Mouse (Mus musculus) C2C12 (cell line): ENCODE data around the gene Zfp69. TPM values are rescaled to one million over a fixed set of nuclear protein-coding genes. Genes with fewer than 3 reads are reported as not detected.
A peak's percentile ranks its signal among the peaks of the same experiment; 100 is the strongest.

Experiments
- H3K27me3 ChIP-seq: one replicate; pipeline ENCODE4 v1.6.1; 2011; ENCODE audit not compliant: control insufficient read depth, insufficient read depth, insufficient read length
- H3K36me3 ChIP-seq: one replicate; pipeline ENCODE4 v1.6.1; 2011; ENCODE audit not compliant: control insufficient read depth, insufficient read depth
- H3K4me3 ChIP-seq: one replicate; pipeline ENCODE4 v1.5.1; 2011; ENCODE audit warnings: mild to moderate bottlenecking, control low read depth; ENCODE audit not compliant: poor library complexity, insufficient read depth, severe bottlenecking
- H3K79me2 ChIP-seq: one replicate; pipeline ENCODE4 v1.6.1; 2011; ENCODE audit not compliant: control insufficient read depth, insufficient read depth
- H3K79me3 ChIP-seq: one replicate; pipeline ENCODE4 v1.6.1; 2011; ENCODE audit warnings: low read depth, control low read depth
- H3ac ChIP-seq: one replicate; pipeline ENCODE3; 2011; ENCODE audit warnings: low read depth; ENCODE audit not compliant: control insufficient read depth, insufficient read length
- CEBPB ChIP-seq: IDR thresholded peaks from one replicate; pipeline ENCODE4 v1.6.1; 2011; ENCODE audit warnings: low read depth, mild to moderate bottlenecking, control low read depth, moderate library complexity
- CTCF ChIP-seq: IDR thresholded peaks from one replicate; pipeline ENCODE4 v1.5.1; 2011; ENCODE audit not compliant: control insufficient read depth, insufficient read depth, insufficient read length
- FOSL1 ChIP-seq: IDR thresholded peaks from one replicate; pipeline ENCODE4 v1.8.0; 2011; ENCODE audit warnings: mild to moderate bottlenecking, low read length; ENCODE audit not compliant: poor library complexity, insufficient read depth, severe bottlenecking
- MAX ChIP-seq: IDR thresholded peaks from one replicate; pipeline ENCODE4 v1.6.1; 2011; ENCODE audit warnings: mild to moderate bottlenecking, control low read depth
- MYOD1 ChIP-seq: IDR thresholded peaks from one replicate; pipeline ENCODE4 v1.6.1; 2011; ENCODE audit warnings: low read depth; ENCODE audit not compliant: control insufficient read depth, insufficient read length
- MYOG ChIP-seq: IDR thresholded peaks from one replicate; pipeline ENCODE4 v1.6.1; 2011; ENCODE audit not compliant: control insufficient read depth, insufficient read length; ENCODE audit errors: extremely low read depth
- USF1 ChIP-seq: IDR thresholded peaks from one replicate; pipeline ENCODE4 v1.6.1; 2011; ENCODE audit warnings: low read depth, mild to moderate bottlenecking, control low read depth, moderate library complexity
- long read RNA-seq, 2 experiments: library from polyadenylated mRNA; unstranded; transcript quantifications; one replicate each; pipeline ENCODE4 v2.0.0; 2019 to 2020
- polyA plus RNA-seq: library from polyadenylated mRNA; unstranded; fragments of >200 nt; fragmentation: generic; extraction: Trizol; gene quantifications from one replicate; pipeline ENCODE4 v1.2.1, GENCODE M21; 2012; ENCODE audit warnings: missing spikeins

Gene Zfp69
- 1.1 TPM for polyA plus RNA-seq
- long read RNA-seq, experiment 1, result 0 reads
- long read RNA-seq, experiment 2, result 0 reads

GRCm38 (mm10) chr4:120951428-120951973, at the start of gene Zfp69:
Gene Zfp69, minus strand, starts transcription at chr4:120951699.
- peak within 1 kb of the TSS; percentile 63 for H3K4me3 ChIP-seq
- H3K36me3 ChIP-seq, result no peaks in the 10 kb centered on the region
- TF ChIP-seq MAX (peak; percentile 0), USF1 (no peak)
- H3K27me3 ChIP-seq, result no peaks in the 10 kb centered on the region
- no peaks in the 10 kb centered on the region for H3K79me2 ChIP-seq
- H3K79me3 ChIP-seq, result no peaks in the 10 kb centered on the region
- H3ac ChIP-seq, result peak within 1 kb of the TSS; percentile 99

GRCm38 (mm10) chr4:121001042-121001441, 49.5 kb upstream of the Zfp69 start:
- H3K79me2 ChIP-seq, result peaks cover 83% of the 10 kb centered on the region
- H3K79me3 ChIP-seq, result peaks cover 36% of the 10 kb centered on the region
- no peak overlapping the region for H3K4me3 ChIP-seq
- H3K36me3 ChIP-seq, result no peaks in the 10 kb centered on the region
- no peak for TF ChIP-seq MYOG
- TF ChIP-seq MAX, result no peak
- TF ChIP-seq FOSL1, result no peak
- TF ChIP-seq CTCF, result no peak
- no peak for TF ChIP-seq MYOD1
- TF ChIP-seq USF1, result no peak
- TF ChIP-seq CEBPB, result no peak
- H3K27me3 ChIP-seq, result no peaks in the 10 kb centered on the region
- H3ac ChIP-seq, result no peak overlapping the region

- TF ChIP-seq FOSL1, result no peak
- no peak for TF ChIP-seq CEBPB
- TF ChIP-seq MYOG, result no peak
- TF ChIP-seq USF1, result no peak
- TF ChIP-seq MYOD1, result no peak
- no peak for TF ChIP-seq CTCF
- no peak for TF ChIP-seq MAX
- no peak overlapping the region for H3ac ChIP-seq
- H3K79me3 ChIP-seq, result peaks cover 19% of the 10 kb centered on the region
- H3K36me3 ChIP-seq, result no peaks in the 10 kb centered on the region
- H3K79me2 ChIP-seq, result peaks cover 84% of the 10 kb centered on the region
- H3K4me3 ChIP-seq, result no peak overlapping the region
- no peaks in the 10 kb centered on the region for H3K27me3 ChIP-seq
Measured at GRCm38 (mm10) chr4:120995911-120996310, 44.4 kb upstream of the Zfp69 start.

- Histone ChIP-seq H3K36me3 (no peaks in the 10 kb centered on the region), H3ac (no peak overlapping the region), H3K27me3 (no peaks in the 10 kb centered on the region), H3K79me3 (peaks cover 19% of the 10 kb centered on the region), H3K79me2 (peaks cover 87% of the 10 kb centered on the region), H3K4me3 (no peak overlapping the region)
- TF ChIP-seq MAX (no peak), CEBPB (no peak), CTCF (no peak), FOSL1 (no peak)
Measured at GRCm38 (mm10) chr4:120993025-120993424, 41.5 kb upstream of the Zfp69 start.

DNA sequence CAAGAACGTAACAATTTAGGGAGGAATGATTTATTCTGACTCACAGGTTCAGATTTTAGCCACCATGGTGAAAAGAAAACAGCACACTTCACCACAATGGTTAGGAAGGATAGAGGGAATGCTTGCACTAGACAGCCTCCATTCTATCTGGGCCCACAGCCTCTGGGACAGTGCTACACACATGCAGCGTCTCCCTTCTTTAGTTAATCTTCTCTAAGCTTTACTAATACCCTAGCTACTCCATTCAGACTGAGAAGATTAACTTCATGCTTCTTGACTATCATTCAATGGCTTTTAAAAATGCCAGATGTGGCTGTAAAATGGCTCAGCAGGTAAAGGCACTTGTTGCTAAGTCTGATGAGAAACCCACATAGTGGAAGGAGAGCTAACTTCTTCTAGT, 40.8 kb upstream of the Zfp69 start:
- Histone ChIP-seq H3K4me3 (no peak overlapping the region), H3K36me3 (no peaks in the 10 kb centered on the region), H3ac (no peak overlapping the region), H3K79me2 (peaks cover 86% of the 10 kb centered on the region), H3K79me3 (peaks cover 14% of the 10 kb centered on the region), H3K27me3 (no peaks in the 10 kb centered on the region)
- TF ChIP-seq CEBPB, result no peak
- no peak for TF ChIP-seq CTCF
- no peak for TF ChIP-seq FOSL1
- TF ChIP-seq MYOG, result no peak

DNA sequence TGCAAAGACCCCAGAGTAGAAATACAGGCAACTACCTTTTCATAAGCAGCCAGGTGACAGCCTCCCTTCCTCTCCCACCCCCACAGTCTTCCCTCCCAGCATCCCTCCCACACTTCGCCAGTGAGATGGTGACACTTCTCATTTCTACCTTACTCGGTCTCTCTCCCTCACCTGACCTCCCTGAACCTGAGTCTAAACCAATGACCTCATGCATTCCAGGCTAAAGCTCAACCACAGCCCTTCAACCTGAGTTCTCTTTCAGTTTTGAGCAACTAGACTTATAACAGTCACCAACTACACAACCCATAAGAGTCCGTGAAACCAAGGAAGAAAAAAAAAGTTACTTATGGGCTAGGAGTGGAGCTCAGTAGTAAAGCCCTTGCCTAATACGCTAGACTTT, 35.8 kb upstream of the Zfp69 start:
- peaks cover 57% of the 10 kb centered on the region for H3K79me2 ChIP-seq
- H3K27me3 ChIP-seq, result no peaks in the 10 kb centered on the region
- H3ac ChIP-seq, result no peak overlapping the region
- peaks cover 11% of the 10 kb centered on the region for H3K36me3 ChIP-seq
- TF ChIP-seq CTCF (no peak), FOSL1 (no peak), USF1 (no peak), CEBPB (no peak), MAX (no peak), MYOD1 (no peak), MYOG (no peak)
- no peak overlapping the region for H3K4me3 ChIP-seq
- peaks cover 11% of the 10 kb centered on the region for H3K79me3 ChIP-seq
